19 mouse cellular contexts compared by ENCODE assay signal in genomic region chrX:37098681-37099080, GRCm38 (mm10). TPM values are rescaled to one million over a fixed set of nuclear protein-coding genes. Genes with fewer than 3 reads are reported as not detected.
"Had no signal": no experiment of that assay in that cellular context is flagged by ENCODE, and none has a peak within 500 bp of the region (broad histone marks: within the 10 kb centered on the region; RNA-seq: fewer than 3 reads in every experiment).

No protein-coding gene starts in this region.

- H3K4me1 ChIP-seq: megakaryocyte, embryonic 14.5 days; midbrain, embryonic 13.5 days; midbrain, embryonic 15.5 days; neural tube, embryonic 12.5 days; stomach, embryonic 15.5 days had no signal

- H3K4me2 ChIP-seq: lung, embryonic 14.5 days; midbrain, embryonic 11.5 days; midbrain, embryonic 13.5 days; midbrain, embryonic 15.5 days; neural tube, embryonic 12.5 days; stomach, embryonic 15.5 days had no signal

- H3K27ac ChIP-seq: macrophage; midbrain, embryonic 13.5 days; midbrain, embryonic 15.5 days; neural tube, embryonic 12.5 days; stomach, embryonic 15.5 days; stomach, postnatal 0 days had no signal

- H3K9ac ChIP-seq: liver, postnatal 0 days; lung, embryonic 14.5 days; midbrain, embryonic 13.5 days; midbrain, embryonic 15.5 days; neural tube, embryonic 12.5 days; stomach, embryonic 15.5 days had no signal

- ATAC-seq: liver, postnatal 0 days; midbrain, embryonic 13.5 days; midbrain, embryonic 15.5 days had no signal

- H3K9me3 ChIP-seq: megakaryocyte, embryonic 14.5 days; midbrain, embryonic 13.5 days; midbrain, embryonic 15.5 days; neural tube, embryonic 12.5 days; stomach, embryonic 15.5 days had no signal

- H3K4me3 ChIP-seq: megakaryocyte, embryonic 14.5 days; midbrain, embryonic 13.5 days; midbrain, embryonic 15.5 days; neural tube, embryonic 12.5 days; stomach, embryonic 15.5 days had no signal

- DNase-seq: liver, postnatal 0 days; lung, embryonic 14.5 days; lung, postnatal 10 days; retina, postnatal 1 day; right cerebral cortex, adult 18-20 months; thymus, adult 2 months; thymus, postnatal 25 days; thymus, postnatal 4 days had no signal

- H3K27me3 ChIP-seq: midbrain, embryonic 13.5 days; midbrain, embryonic 15.5 days; neural tube, embryonic 12.5 days; stomach, embryonic 15.5 days had no signal

- H3K36me3 ChIP-seq: midbrain, embryonic 15.5 days; stomach, embryonic 15.5 days had no signal

RNA-seq across cellular contexts. Expression of gene Sowahd, which starts 50.0 kb away (rescaled TPM):
- polyA plus RNA-seq: liver, postnatal 0 days; lung, embryonic 16.5 days; macrophage; midbrain, embryonic 11.5 days; midbrain, embryonic 13.5 days; midbrain, embryonic 15.5 days; neural tube, embryonic 12.5 days; neural tube, embryonic 14.5 days; urinary bladder, adult 2 months had no signal
